Mouse (Mus musculus) midbrain, embryonic 10.5 days (tissue): ENCODE measurements around the gene Gm47995. TPM values are rescaled to one million over a fixed set of nuclear protein-coding genes. Genes with fewer than 3 reads are reported as not detected.
"Not testable (repeated sequence)": the region's sequence is repeated elsewhere in the genome, so short reads cannot be mapped to it uniquely, and the experiment has no call there.

Source experiments
- DNase-seq: peaks from one replicate; pipeline ENCODE4 v3.0.0-alpha.2; 2017; ENCODE audit warnings: low spot score
- H3K27ac ChIP-seq: fragments of 300-500 bp; sonication (generic); replicated peaks from 2 replicates; pipeline ENCODE4 v1.5.1; 2016; ENCODE audit warnings: mild to moderate bottlenecking
- H3K27me3 ChIP-seq: fragments of 300-500 bp; sonication (generic); 2 replicates; pipeline ENCODE4 v1.6.1; 2016; ENCODE audit warnings: low read depth, mild to moderate bottlenecking; ENCODE audit not compliant: poor library complexity, severe bottlenecking
- H3K36me3 ChIP-seq: fragments of 300-500 bp; sonication (generic); 2 replicates; pipeline ENCODE4 v1.6.1; 2016; ENCODE audit warnings: mild to moderate bottlenecking, moderate library complexity
- H3K4me1 ChIP-seq: fragments of 300-500 bp; sonication (generic); 2 replicates; pipeline ENCODE4 v1.6.1; 2016
- H3K4me3 ChIP-seq: fragments of 300-500 bp; sonication (generic); 2 replicates; pipeline ENCODE4 v1.5.1; 2016; ENCODE audit warnings: mild to moderate bottlenecking, moderate library complexity
- H3K9me3 ChIP-seq: fragments of 300-500 bp; sonication (generic); replicated peaks from 2 replicates; pipeline ENCODE4 v1.6.1; 2016; ENCODE audit warnings: mild to moderate bottlenecking
- WGBS: fragments of 180-500 bp; shearing (Covaris S2); methylation state at CpG from one replicate; pipeline ENCODE4 v1.1.7; 2016; 5-methylcytosine and 5-hydroxymethylcytosine counted together
- polyA plus RNA-seq: library from polyadenylated mRNA; unstranded; fragments of >200 nt; fragmentation: Nextera tagmentation; extraction: Ambion mirVana; gene quantifications from 2 replicates; pipeline ENCODE4 v1.2.1, GENCODE M21; 2016

The Gm47995 gene
- polyA plus RNA-seq = not detected in 2 replicates

- H3K4me3 ChIP-seq, DNase-seq, H3K27me3 ChIP-seq, H3K4me1 ChIP-seq, H3K36me3 ChIP-seq, H3K27ac ChIP-seq, H3K9me3 ChIP-seq: not testable (repeated sequence)
- WGBS = 82% methylated on average over 2 of the region's 4 CpGs
These were observed at the start of gene Gm47995 for GRCm38 (mm10) chr1:151198120-151198519. Gene Gm47995 (plus strand): TSS chr1:151198448.

GRCm38 (mm10) chr1:151150211-151150610 lies 48.0 kb upstream of the Gm47995 start:
- WGBS = 91% methylated on average over 7 of the region's 7 CpGs
- Histone ChIP-seq H3K27me3 (no peaks in the 10 kb centered on the region), H3K4me1 (no peaks in the 10 kb centered on the region), H3K36me3 (no peaks in the 10 kb centered on the region), H3K9me3 (no peaks in the 10 kb centered on the region), H3K4me3 (no peak overlapping the region), H3K27ac (no peak overlapping the region)
- DNase-seq = no peak

GRCm38 (mm10) chr1:151151089-151151488 lies 47.2 kb upstream of the Gm47995 start:
- no peak for DNase-seq
- Histone ChIP-seq H3K4me1 (no peaks in the 10 kb centered on the region), H3K36me3 (no peaks in the 10 kb centered on the region), H3K4me3 (no peak overlapping the region), H3K9me3 (no peaks in the 10 kb centered on the region), H3K27ac (no peak overlapping the region), H3K27me3 (no peaks in the 10 kb centered on the region)
- 81% methylated on average over 2 of the region's 2 CpGs for WGBS

- Histone ChIP-seq H3K9me3 (no peaks in the 10 kb centered on the region), H3K27me3 (no peaks in the 10 kb centered on the region), H3K4me1 (no peaks in the 10 kb centered on the region), H3K27ac (no peak overlapping the region), H3K4me3 (no peak overlapping the region), H3K36me3 (no peaks in the 10 kb centered on the region)
- 92% methylated on average over 6 of the region's 6 CpGs for WGBS
- no peak for DNase-seq
These were observed 45.1 kb upstream of the Gm47995 start for GRCm38 (mm10) chr1:151153056-151153652.

- DNase-seq, H3K27me3 ChIP-seq, H3K9me3 ChIP-seq, H3K36me3 ChIP-seq, H3K27ac ChIP-seq, H3K4me1 ChIP-seq, H3K4me3 ChIP-seq: not testable (repeated sequence)
- 93% methylated on average over 9 of the region's 9 CpGs for WGBS
These were observed 44.1 kb upstream of the Gm47995 start for GRCm38 (mm10) chr1:151154131-151154530.

- no peak overlapping the region for H3K4me3 ChIP-seq
These were observed 42.1 kb upstream of the Gm47995 start for GRCm38 (mm10) chr1:151156129-151156528.

GRCm38 (mm10) chr1:151156777-151157632 lies 41.2 kb upstream of the Gm47995 start:
- no peaks in the 10 kb centered on the region for H3K9me3 ChIP-seq
- whole genome bisulfite sequencing = 87% methylated on average over 7 of the region's 7 CpGs

More at GRCm38 (mm10) chr1:151156129-151156528, 42.1 kb upstream of the Gm47995 start:
- H3K36me3 ChIP-seq = no peaks in the 10 kb centered on the region
- H3K9me3 ChIP-seq = no peaks in the 10 kb centered on the region
- WGBS = 89% methylated on average over 3 of the region's 3 CpGs
- H3K27ac ChIP-seq = no peak overlapping the region
- no peak for DNase-seq
- no peaks in the 10 kb centered on the region for H3K27me3 ChIP-seq
- H3K4me1 ChIP-seq = 0 out of 2 replicates have a peak, but pooled peaks cover 3% of the 10 kb centered on the region

GRCm38 (mm10) chr1:151157963-151158856 lies 40.0 kb upstream of the Gm47995 start:
- no peak for DNase-seq
- Histone ChIP-seq H3K9me3 (no peaks in the 10 kb centered on the region), H3K4me3 (no peak overlapping the region), H3K27ac (no peak overlapping the region), H3K36me3 (no peaks in the 10 kb centered on the region), H3K27me3 (no peaks in the 10 kb centered on the region), H3K4me1 (0 out of 2 replicates have a peak, but pooled peaks cover 3% of the 10 kb centered on the region)
- WGBS = 76% methylated on average over 9 of the region's 9 CpGs

More at GRCm38 (mm10) chr1:151156777-151157632, 41.2 kb upstream of the Gm47995 start:
- DNase-seq = no peak
- Histone ChIP-seq H3K36me3 (no peaks in the 10 kb centered on the region), H3K27ac (no peak overlapping the region), H3K4me3 (no peak overlapping the region), H3K4me1 (0 out of 2 replicates have a peak, but pooled peaks cover 3% of the 10 kb centered on the region), H3K27me3 (no peaks in the 10 kb centered on the region)

- Histone ChIP-seq H3K36me3 (no peaks in the 10 kb centered on the region), H3K9me3 (no peaks in the 10 kb centered on the region)
- 87% methylated on average over 2 of the region's 2 CpGs for WGBS
These were observed 39.3 kb upstream of the Gm47995 start for GRCm38 (mm10) chr1:151158857-151159510.

GRCm38 (mm10) chr1:151166031-151166430 lies 32.2 kb upstream of the Gm47995 start:
- no peak for DNase-seq
- no peak overlapping the region for H3K27ac ChIP-seq
- H3K4me3 ChIP-seq = no peak overlapping the region
- H3K36me3 ChIP-seq = no peaks in the 10 kb centered on the region
- peaks cover 23% of the 10 kb centered on the region for H3K4me1 ChIP-seq
- H3K9me3 ChIP-seq = no peaks in the 10 kb centered on the region
- H3K27me3 ChIP-seq = peaks cover 4% of the 10 kb centered on the region; the same call in 1 of the 2 replicates
- WGBS = 59% methylated on average over 8 of the region's 8 CpGs

More at GRCm38 (mm10) chr1:151158857-151159510, 39.3 kb upstream of the Gm47995 start:
- Histone ChIP-seq H3K4me3 (no peak overlapping the region), H3K4me1 (0 out of 2 replicates have a peak, but pooled peaks cover 3% of the 10 kb centered on the region), H3K27ac (no peak overlapping the region), H3K27me3 (no peaks in the 10 kb centered on the region)
- no peak for DNase-seq

GRCm38 (mm10) chr1:151167297-151168047 lies 30.8 kb upstream of the Gm47995 start:
- H3K4me3 ChIP-seq = no peak overlapping the region
- peaks cover 4% of the 10 kb centered on the region; the same call in 1 of the 2 replicates for H3K27me3 ChIP-seq
- 29% methylated on average over 12 of the region's 12 CpGs for WGBS
- H3K27ac ChIP-seq = peak overlapping the region; percentile 76
- peaks cover 25% of the 10 kb centered on the region for H3K4me1 ChIP-seq
- DNase-seq = peak; percentile 26
- H3K36me3 ChIP-seq = no peaks in the 10 kb centered on the region
- H3K9me3 ChIP-seq = no peaks in the 10 kb centered on the region
